Mouse (Mus musculus): ENCODE results near the gene Selenoh. TPM values are rescaled to one million over a fixed set of nuclear protein-coding genes. Genes with fewer than 3 reads are reported as not detected.

Gene Selenoh
- 10 to 100 TPM; 47.2 to 54.1 TPM for total RNA-seq (2021)
- long read RNA-seq, experiment 1, transcript Selenoh-202 (4 exons, 654 nt), result minor isoform, 10 of 31 reads
- long read RNA-seq, experiment 1, transcript Selenoh-203 (4 exons, 747 nt), result major isoform, 18 of 31 reads
- long read RNA-seq, experiment 1, partial matches to known transcripts, result 1 of 31 reads
- long read RNA-seq, experiment 1, other reads (novel, unspliced or antisense), result 0 of 31 reads
- long read RNA-seq, experiment 2, transcript Selenoh-202 (4 exons, 654 nt), result minor isoform, 8 of 25 reads
- long read RNA-seq, experiment 2, transcript Selenoh-203 (4 exons, 747 nt), result major isoform, 15 of 25 reads
- long read RNA-seq, experiment 2, partial matches to known transcripts, result 2 of 25 reads
- long read RNA-seq, experiment 2, other reads (novel, unspliced or antisense), result 0 of 25 reads

- intact Hi-C loops (cut with DNase I), result no loop called here
- peak; percentile 92 to 96 for DNase-seq (ENCODE audit: low spot score in 2 of 2)
Measured at GRCm38 (mm10) chr2:84670569-84670933, at the start of gene Selenoh. Gene Selenoh (minus strand): TSS chr2:84670770.

- intact Hi-C loops (cut with DNase I), result no loop called here
- DNase-seq (ENCODE audit: low spot score in 2 of 2), result no peak
Measured at GRCm38 (mm10) chr2:84717357-84717756, 46.8 kb upstream of the Selenoh start.

GRCm38 (mm10) chr2:84716423-84717355 lies 46.1 kb upstream of the Selenoh start:
- DNase-seq (ENCODE audit: low spot score in 2 of 2), result no peak
- intact Hi-C loops (cut with DNase I), result no loop called here

- intact Hi-C loops (cut with DNase I), result no loop called here
- peak; percentile 87 to 98 for DNase-seq (ENCODE audit: low spot score in 2 of 2)
Measured at GRCm38 (mm10) chr2:84715562-84716361, 45.2 kb upstream of the Selenoh start.

GRCm38 (mm10) chr2:84714811-84715561 lies 44.4 kb upstream of the Selenoh start, which contains the start of gene Zdhhc5:
Gene Zdhhc5 (minus strand): TSS chr2:84715180.
- DNase-seq (ENCODE audit: low spot score in 2 of 2), result peak; percentile 99 to 100
- intact Hi-C loops (cut with DNase I), result loop anchor here (5.0 kb wide), 1 partner anchor 38 kb away; the partner anchor contains the start of genes Gm28635, Med19 and Tmx2

- intact Hi-C loops (cut with DNase I), result loop anchor here (5.0 kb wide), 1 partner anchor 37 kb away; the partner anchor contains the start of genes Gm28635, Med19 and Tmx2
- peak in 1 of 2 experiments; percentile 28 for DNase-seq (ENCODE audit: low spot score in 2 of 2)
Measured at GRCm38 (mm10) chr2:84714422-84714810, 43.8 kb upstream of the Selenoh start.

- DNase-seq (ENCODE audit: low spot score in 2 of 2), result no peak
- intact Hi-C loops (cut with DNase I), result loop anchor here (5.0 kb wide), 1 partner anchor 35 kb away; the partner anchor contains the start of genes Gm28635, Med19 and Tmx2
Measured at GRCm38 (mm10) chr2:84711898-84712297, 41.3 kb upstream of the Selenoh start.

- intact Hi-C loops (cut with DNase I), result no loop called here
- no peak for DNase-seq (ENCODE audit: low spot score in 2 of 2)
Measured at GRCm38 (mm10) chr2:84707523-84707922, 37.0 kb upstream of the Selenoh start.

GRCm38 (mm10) chr2:84705295-84705694 lies 34.7 kb upstream of the Selenoh start:
- no peak for DNase-seq (ENCODE audit: low spot score in 2 of 2)
- intact Hi-C loops (cut with DNase I), result no loop called here

- intact Hi-C loops (cut with DNase I), result no loop called here
- no peak for DNase-seq (ENCODE audit: low spot score in 2 of 2)
Measured at GRCm38 (mm10) chr2:84704329-84704728, 33.8 kb upstream of the Selenoh start.

GRCm38 (mm10) chr2:84703497-84703896 lies 32.9 kb upstream of the Selenoh start:
- intact Hi-C loops (cut with DNase I), result no loop called here
- no peak for DNase-seq (ENCODE audit: low spot score in 2 of 2)

- DNase-seq (ENCODE audit: low spot score in 2 of 2), result no peak
- intact Hi-C loops (cut with DNase I), result no loop called here
Measured at GRCm38 (mm10) chr2:84695007-84695695, 24.6 kb upstream of the Selenoh start.

- DNase-seq (ENCODE audit: low spot score in 2 of 2), result no peak
- intact Hi-C loops (cut with DNase I), result no loop called here
Measured at GRCm38 (mm10) chr2:84690050-84690449, 19.5 kb upstream of the Selenoh start.

- DNase-seq (ENCODE audit: low spot score in 2 of 2), result no peak
- intact Hi-C loops (cut with DNase I), result no loop called here
Measured at GRCm38 (mm10) chr2:84688080-84688844, 17.7 kb upstream of the Selenoh start.

GRCm38 (mm10) chr2:84682605-84683183 lies 12.1 kb upstream of the Selenoh start:
- intact Hi-C loops (cut with DNase I), result no loop called here
- DNase-seq (ENCODE audit: low spot score in 2 of 2), result no peak

GRCm38 (mm10) chr2:84679016-84679415 lies 8.4 kb upstream of the Selenoh start, which contains the start of gene Tmx2:
Gene Tmx2 (minus strand): TSS chr2:84679140.
- intact Hi-C loops (cut with DNase I), result loop anchor here (5.0 kb wide), 1 partner anchor 33 kb away; no protein-coding TSS in a partner anchor
- DNase-seq (ENCODE audit: low spot score in 2 of 2), result no peak
